Mouse (Mus musculus): ENCODE results near the gene Dpm1. TPM values are rescaled to one million over a fixed set of nuclear protein-coding genes. Genes with fewer than 3 reads are reported as not detected.

Dpm1 gene
- polyA plus RNA-seq, 1 experiment = 14.6 TPM

DNA sequence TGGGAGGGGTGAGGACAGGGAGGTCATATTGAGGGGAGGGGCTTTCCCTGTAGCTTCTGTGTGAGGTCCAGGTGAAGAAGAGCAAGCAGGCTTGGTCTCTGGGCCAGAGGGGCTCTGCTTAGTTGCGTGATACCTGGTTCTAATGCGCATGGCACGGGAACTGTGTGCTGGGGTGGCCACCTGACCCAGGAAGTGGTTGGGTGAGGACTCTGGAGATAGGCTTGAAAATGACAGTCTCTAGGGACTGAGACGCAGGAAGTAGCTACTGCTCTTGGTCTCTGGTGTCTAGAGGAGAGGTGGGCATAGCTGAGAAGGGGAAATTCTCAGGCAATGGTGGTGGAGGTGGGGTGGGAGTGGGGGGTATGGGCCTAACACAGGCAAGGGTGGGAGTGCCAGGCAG, 26.8 kb upstream of the Dpm1 start:
- peak overlapping the region; percentile 68 for H3K27ac ChIP-seq (ENCODE audit: insufficient read depth, low read length)
- H3K36me3 ChIP-seq (ENCODE audit: control insufficient read depth, insufficient read depth, low read length) = no peaks in the 10 kb centered on the region
- H3K4me3 ChIP-seq (ENCODE audit: extremely low read depth, insufficient read depth, insufficient read length) = peak overlapping the region; percentile 33; the same call in 1 of the 2 replicates
- 29% methylated on average over 4 of the region's 4 CpGs for WGBS
- peaks cover 11% of the 10 kb centered on the region; the same call in 1 of the 2 replicates for H3K4me1 ChIP-seq (ENCODE audit: control insufficient read depth, insufficient read depth, insufficient read length)
- TF ChIP-seq POLR2A (IDR thresholded peaks at IDR 0.05; ENCODE audit: low read depth, low read length) (no peak), CTCF (IDR thresholded peaks at IDR 0.05; ENCODE audit: extremely low read depth, insufficient read depth, insufficient read length, insufficient replicate concordance) (no peak)
- DNase-seq (ENCODE audit: low read depth in 1 of 2, low spot score in 2 of 2) = peak; percentile 45 to 50
- no peaks in the 10 kb centered on the region for H3K27me3 ChIP-seq (ENCODE audit: control insufficient read depth, insufficient read depth, low read length)

GRCm38 (mm10) chr2:168256506-168256905, 26.1 kb upstream of the Dpm1 start:
- DNase-seq (ENCODE audit: low read depth in 1 of 2, low spot score in 2 of 2) = no peak
- WGBS = 71% methylated on average over 3 of the region's 3 CpGs
- H3K27ac ChIP-seq (ENCODE audit: insufficient read depth, low read length) = no peak overlapping the region
- H3K4me3 ChIP-seq (ENCODE audit: extremely low read depth, insufficient read depth, insufficient read length) = no peak overlapping the region
- H3K4me1 ChIP-seq (ENCODE audit: control insufficient read depth, insufficient read depth, insufficient read length) = peaks cover 11% of the 10 kb centered on the region; the same call in 1 of the 2 replicates
- TF ChIP-seq CTCF (IDR thresholded peaks at IDR 0.05; ENCODE audit: extremely low read depth, insufficient read depth, insufficient read length, insufficient replicate concordance) = no peak
- TF ChIP-seq POLR2A (IDR thresholded peaks at IDR 0.05; ENCODE audit: low read depth, low read length) = no peak
- no peaks in the 10 kb centered on the region for H3K27me3 ChIP-seq (ENCODE audit: control insufficient read depth, insufficient read depth, low read length)
- H3K36me3 ChIP-seq (ENCODE audit: control insufficient read depth, insufficient read depth, low read length) = no peaks in the 10 kb centered on the region

- TF ChIP-seq CTCF (IDR thresholded peaks at IDR 0.05; ENCODE audit: extremely low read depth, insufficient read depth, insufficient read length, insufficient replicate concordance) (no peak), POLR2A (IDR thresholded peaks at IDR 0.05; ENCODE audit: low read depth, low read length) (no peak)
- Histone ChIP-seq H3K27me3 (ENCODE audit: control insufficient read depth, insufficient read depth, low read length) (no peaks in the 10 kb centered on the region), H3K4me3 (ENCODE audit: extremely low read depth, insufficient read depth, insufficient read length) (no peak overlapping the region), H3K27ac (ENCODE audit: insufficient read depth, low read length) (no peak overlapping the region), H3K36me3 (ENCODE audit: control insufficient read depth, insufficient read depth, low read length) (no peaks in the 10 kb centered on the region), H3K4me1 (ENCODE audit: control insufficient read depth, insufficient read depth, insufficient read length) (peaks cover 11% of the 10 kb centered on the region; the same call in 1 of the 2 replicates)
- DNase-seq (ENCODE audit: low read depth in 1 of 2, low spot score in 2 of 2) = no peak
- WGBS = 54% methylated on average over 7 of the region's 7 CpGs
Measured at GRCm38 (mm10) chr2:168253822-168254221, 23.4 kb upstream of the Dpm1 start.

DNA sequence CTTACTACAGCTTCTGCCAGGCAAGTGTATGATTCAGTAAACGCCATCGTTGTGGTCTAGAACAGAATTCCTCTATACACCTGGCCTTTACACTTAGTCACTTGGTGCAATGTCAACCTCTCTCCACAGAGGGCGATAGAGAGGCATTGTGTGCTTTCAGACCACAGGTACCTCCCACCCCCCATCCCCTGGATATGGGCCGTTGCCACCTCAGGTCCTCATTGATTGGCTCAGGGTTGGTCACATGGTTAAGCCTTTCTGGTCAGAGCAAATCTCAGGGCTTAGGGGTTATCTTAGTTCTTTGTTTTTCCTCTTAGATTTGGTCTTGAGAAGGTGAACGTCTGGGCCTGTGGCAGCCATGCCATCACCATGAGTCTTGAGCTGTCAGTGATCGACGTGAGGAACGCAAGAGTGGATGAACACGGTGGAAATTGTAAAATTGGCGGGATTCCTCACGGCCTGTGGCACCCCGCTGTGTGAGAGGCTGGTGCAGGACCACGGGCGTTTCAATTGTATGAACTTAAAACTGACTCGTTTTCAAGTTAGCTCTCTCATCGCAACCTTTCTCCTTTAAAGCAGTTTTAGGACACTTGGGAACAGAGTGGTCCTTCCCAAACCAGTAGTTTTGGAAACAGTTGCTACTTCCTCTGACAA, 22.4 kb upstream of the Dpm1 start:
- H3K27me3 ChIP-seq (ENCODE audit: control insufficient read depth, insufficient read depth, low read length) = no peaks in the 10 kb centered on the region
- H3K4me3 ChIP-seq (ENCODE audit: extremely low read depth, insufficient read depth, insufficient read length) = no peak overlapping the region
- peak in 1 of 2 experiments; percentile 20 for DNase-seq (ENCODE audit: low read depth in 1 of 2, low spot score in 2 of 2)
- TF ChIP-seq CTCF (IDR thresholded peaks at IDR 0.05; ENCODE audit: extremely low read depth, insufficient read depth, insufficient read length, insufficient replicate concordance) = no peak
- TF ChIP-seq POLR2A (IDR thresholded peaks at IDR 0.05; ENCODE audit: low read depth, low read length) = no peak
- no peaks in the 10 kb centered on the region for H3K36me3 ChIP-seq (ENCODE audit: control insufficient read depth, insufficient read depth, low read length)
- H3K4me1 ChIP-seq (ENCODE audit: control insufficient read depth, insufficient read depth, insufficient read length) = peaks cover 11% of the 10 kb centered on the region; the same call in 1 of the 2 replicates
- 40% methylated on average over 16 of the region's 16 CpGs for WGBS
- no peak overlapping the region for H3K27ac ChIP-seq (ENCODE audit: insufficient read depth, low read length)

- WGBS = 24% methylated on average over 8 of the region's 8 CpGs
- H3K4me3 ChIP-seq (ENCODE audit: extremely low read depth, insufficient read depth, insufficient read length) = no peak overlapping the region
- TF ChIP-seq POLR2A (IDR thresholded peaks at IDR 0.05; ENCODE audit: low read depth, low read length) = no peak
- peak; percentile 78; the same call in 1 of the 2 replicates for TF ChIP-seq CTCF (IDR thresholded peaks at IDR 0.05; ENCODE audit: extremely low read depth, insufficient read depth, insufficient read length, insufficient replicate concordance)
- H3K4me1 ChIP-seq (ENCODE audit: control insufficient read depth, insufficient read depth, insufficient read length) = peaks cover 7% of the 10 kb centered on the region; the same call in 1 of the 2 replicates
- H3K36me3 ChIP-seq (ENCODE audit: control insufficient read depth, insufficient read depth, low read length) = no peaks in the 10 kb centered on the region
- peak; percentile 71 to 78 for DNase-seq (ENCODE audit: low read depth in 1 of 2, low spot score in 2 of 2)
- no peak overlapping the region for H3K27ac ChIP-seq (ENCODE audit: insufficient read depth, low read length)
- no peaks in the 10 kb centered on the region for H3K27me3 ChIP-seq (ENCODE audit: control insufficient read depth, insufficient read depth, low read length)
Measured at GRCm38 (mm10) chr2:168250270-168250669, 19.9 kb upstream of the Dpm1 start.

- no peaks in the 10 kb centered on the region for H3K36me3 ChIP-seq (ENCODE audit: control insufficient read depth, insufficient read depth, low read length)
- WGBS = 12% methylated on average over 2 of the region's 2 CpGs
- TF ChIP-seq POLR2A (IDR thresholded peaks at IDR 0.05; ENCODE audit: low read depth, low read length) = no peak
- TF ChIP-seq CTCF (IDR thresholded peaks at IDR 0.05; ENCODE audit: extremely low read depth, insufficient read depth, insufficient read length, insufficient replicate concordance) = no peak
- H3K4me3 ChIP-seq (ENCODE audit: extremely low read depth, insufficient read depth, insufficient read length) = no peak overlapping the region
- H3K27ac ChIP-seq (ENCODE audit: insufficient read depth, low read length) = no peak overlapping the region
- H3K27me3 ChIP-seq (ENCODE audit: control insufficient read depth, insufficient read depth, low read length) = no peaks in the 10 kb centered on the region
- DNase-seq (ENCODE audit: low read depth in 1 of 2, low spot score in 2 of 2) = peak in 1 of 2 experiments; percentile 19
- H3K4me1 ChIP-seq (ENCODE audit: control insufficient read depth, insufficient read depth, insufficient read length) = peaks cover under 1% of the 10 kb centered on the region; the same call in 1 of the 2 replicates
Measured at GRCm38 (mm10) chr2:168248856-168249245, 18.5 kb upstream of the Dpm1 start.
